Mouse (Mus musculus): ENCODE results near the gene Rln3.

DNA sequence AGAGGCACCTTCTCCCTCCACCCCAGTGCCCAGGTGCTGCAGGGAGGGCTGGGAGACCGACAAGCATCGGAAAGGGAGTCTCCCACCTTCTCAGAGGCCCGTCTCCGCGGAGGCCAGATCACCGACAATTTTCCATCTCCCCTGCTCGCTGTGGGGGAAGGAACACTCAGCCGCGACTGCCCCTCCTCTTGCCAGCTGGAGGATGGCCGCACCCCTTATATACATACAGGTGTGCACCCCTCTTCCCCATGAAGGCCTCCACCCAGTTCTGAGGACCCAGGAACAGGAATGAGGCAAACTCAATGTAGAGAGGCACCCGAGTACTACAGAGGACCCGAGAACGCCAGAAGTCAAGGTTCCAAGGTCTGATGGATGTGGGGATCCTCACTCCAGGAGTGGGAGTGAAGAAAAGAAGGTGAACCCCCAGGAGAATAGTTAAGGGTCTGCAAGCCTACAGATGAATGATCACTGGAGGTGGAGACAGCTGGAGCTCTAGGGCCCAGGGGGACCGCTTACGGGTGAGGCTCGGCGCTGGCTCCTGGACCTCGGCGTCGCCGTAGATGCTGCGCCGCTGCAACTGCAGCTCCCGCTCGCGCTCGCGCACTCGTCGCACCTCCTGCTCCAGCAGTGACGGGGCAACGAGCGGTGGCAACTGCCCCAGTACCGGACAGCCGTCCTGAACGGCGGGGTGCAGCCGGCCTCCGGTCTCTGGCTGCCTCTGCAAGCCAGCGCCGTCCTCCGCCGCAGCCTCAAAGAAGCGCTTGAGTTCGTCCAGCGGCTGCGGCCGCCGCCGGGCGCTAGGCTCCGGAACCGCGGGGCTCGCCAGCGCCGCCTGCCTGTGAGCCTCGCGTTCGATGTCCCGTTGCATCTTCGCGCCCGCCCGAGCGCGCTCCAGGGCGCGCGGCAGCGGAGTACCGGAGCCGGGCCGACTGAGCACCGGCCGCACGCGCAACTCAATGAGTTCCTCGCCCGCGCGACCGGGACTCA is 33.9 kb downstream of the Rln3 start:
- TF ChIP-seq CTCF (IDR thresholded peaks at IDR 0.05; ENCODE audit: low read depth): peak; percentile 47
- no peak for TF ChIP-seq EP300 (IDR thresholded peaks at IDR 0.05; ENCODE audit: low read depth)
